Mouse (Mus musculus): Measurements from ENCODE around the gene Tbc1d2b.

Gene Tbc1d2b

DNA sequence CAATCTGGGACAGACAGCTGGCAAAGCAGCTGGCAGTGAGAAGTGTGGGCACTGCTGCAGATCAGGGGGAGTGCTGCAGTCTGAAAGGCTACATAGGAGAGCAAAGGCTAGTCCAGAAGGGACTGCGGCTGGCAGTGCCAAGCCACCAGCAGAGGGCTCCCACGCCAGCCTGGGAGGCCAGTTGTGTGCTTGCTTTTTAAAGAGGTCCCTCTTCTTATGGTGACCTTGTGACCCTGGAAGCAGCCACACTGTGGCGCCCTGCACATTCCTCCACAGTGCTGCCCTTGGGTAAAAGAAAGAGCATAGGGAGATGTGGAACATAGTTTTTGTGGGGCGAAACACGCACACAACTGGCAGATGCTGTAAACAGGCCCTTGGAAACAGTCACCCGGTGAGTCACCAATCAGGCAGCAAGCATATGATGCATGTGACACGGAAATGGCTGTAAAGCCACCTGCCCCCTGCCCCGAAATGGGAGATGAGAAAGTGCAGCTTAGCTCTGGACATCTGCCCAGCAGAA is 66.1 kb downstream of the Tbc1d2b start:
- DNase-seq (ENCODE audit: low read depth, low spot score) = peak; percentile 37

DNA sequence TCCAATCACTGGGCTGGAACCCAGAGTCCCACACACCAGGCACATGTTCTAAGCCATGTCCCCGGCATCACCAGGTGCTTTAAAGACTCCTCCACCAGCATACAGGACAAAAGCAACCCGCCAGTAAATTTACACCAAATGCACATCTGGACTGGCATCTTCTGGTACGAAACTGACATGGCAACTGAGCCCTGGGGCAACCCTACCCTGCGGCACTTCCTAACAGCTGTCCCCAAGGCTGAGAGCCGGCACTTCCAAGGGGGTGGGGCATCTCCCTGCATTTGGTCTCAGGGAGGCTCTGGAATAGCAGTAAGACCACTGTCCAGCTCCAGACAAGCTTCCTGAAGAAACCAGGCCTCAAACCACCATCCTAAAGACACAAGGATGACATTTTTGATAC is 67.4 kb downstream of the Tbc1d2b start:
- DNase-seq (ENCODE audit: low read depth, low spot score) = no peak

DNA sequence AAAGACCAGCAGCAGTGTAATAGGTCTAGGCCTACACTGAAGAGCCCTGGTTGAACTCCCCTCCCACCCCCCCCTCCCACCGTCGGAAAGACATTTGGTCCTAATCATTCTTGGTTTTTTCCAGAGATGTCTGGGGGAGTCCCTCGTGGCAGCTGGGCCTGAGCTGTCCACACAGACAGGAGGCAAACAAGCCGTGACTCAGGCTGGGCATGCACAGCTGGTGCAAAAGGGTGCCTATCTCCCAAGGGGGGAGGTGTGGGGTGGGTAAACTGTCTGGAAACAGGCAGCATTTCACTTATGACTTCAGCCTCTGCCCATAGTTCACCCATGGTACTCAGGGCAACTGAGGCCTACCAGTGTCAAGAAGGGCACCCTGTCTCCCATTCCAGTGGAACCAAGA is 69.1 kb downstream of the Tbc1d2b start:
- DNase-seq (ENCODE audit: low read depth, low spot score) = no peak

DNA sequence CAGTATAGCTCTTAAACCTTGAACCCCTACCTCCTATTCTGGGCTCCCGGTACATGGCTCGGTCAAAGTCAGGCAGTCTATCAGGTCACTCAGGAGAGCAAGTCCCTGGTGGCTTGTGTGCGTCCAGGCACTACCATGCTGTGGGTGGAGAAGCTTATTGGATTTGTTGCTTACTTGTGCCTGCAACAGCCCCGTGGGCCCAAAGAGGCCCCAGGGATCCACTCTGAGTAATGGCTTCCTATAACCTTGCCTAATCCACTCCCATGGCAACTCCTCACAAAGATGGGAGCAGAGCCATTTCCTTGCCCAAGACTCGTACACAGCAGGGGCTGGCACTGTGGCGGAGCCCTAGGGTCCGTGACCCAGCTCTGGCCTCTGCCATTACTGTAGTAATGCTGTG is 69.5 kb downstream of the Tbc1d2b start:
- DNase-seq (ENCODE audit: low read depth, low spot score) = no peak

DNA sequence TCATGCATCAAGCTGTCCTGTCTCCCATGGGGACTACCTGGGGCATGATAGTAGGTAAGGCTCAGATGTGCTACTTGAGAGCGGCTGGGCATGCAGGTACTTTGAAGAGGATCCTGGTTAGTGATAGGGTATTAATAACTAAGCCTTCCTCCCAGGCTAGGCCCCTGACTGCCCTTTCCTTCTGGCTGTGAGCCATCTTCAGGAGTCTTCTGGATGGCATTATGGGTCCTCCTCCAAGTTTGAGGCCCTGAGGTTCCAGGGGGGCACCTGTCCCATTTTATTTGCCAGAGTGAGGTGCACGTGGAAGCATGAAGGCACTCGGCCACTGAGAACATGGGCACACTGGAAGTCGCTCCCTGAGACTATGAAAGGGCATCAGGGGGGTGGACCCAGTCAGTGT is 70.1 kb downstream of the Tbc1d2b start:
- DNase-seq (ENCODE audit: low read depth, low spot score) = no peak

DNA sequence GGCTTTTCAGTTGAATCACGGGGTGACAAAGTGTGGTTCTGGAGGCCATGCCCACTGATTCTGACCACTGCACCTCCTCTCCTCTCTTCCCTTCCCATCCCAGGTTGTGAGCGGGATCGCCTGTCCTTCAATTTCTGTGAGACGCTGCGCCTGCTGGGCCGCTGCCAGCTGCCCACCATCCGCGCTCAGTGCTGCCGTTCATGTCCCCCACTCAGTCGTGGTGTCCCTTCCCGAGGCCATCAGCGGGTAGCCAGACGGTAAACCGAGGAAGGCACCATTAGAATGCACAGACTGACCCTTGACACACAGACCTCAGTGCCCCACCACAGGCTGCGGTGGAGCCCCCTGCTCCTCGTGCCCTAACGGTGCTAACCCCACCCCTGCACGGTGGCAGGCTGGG is 71.0 kb downstream of the Tbc1d2b start:
- no peak for DNase-seq (ENCODE audit: low read depth, low spot score)

DNA sequence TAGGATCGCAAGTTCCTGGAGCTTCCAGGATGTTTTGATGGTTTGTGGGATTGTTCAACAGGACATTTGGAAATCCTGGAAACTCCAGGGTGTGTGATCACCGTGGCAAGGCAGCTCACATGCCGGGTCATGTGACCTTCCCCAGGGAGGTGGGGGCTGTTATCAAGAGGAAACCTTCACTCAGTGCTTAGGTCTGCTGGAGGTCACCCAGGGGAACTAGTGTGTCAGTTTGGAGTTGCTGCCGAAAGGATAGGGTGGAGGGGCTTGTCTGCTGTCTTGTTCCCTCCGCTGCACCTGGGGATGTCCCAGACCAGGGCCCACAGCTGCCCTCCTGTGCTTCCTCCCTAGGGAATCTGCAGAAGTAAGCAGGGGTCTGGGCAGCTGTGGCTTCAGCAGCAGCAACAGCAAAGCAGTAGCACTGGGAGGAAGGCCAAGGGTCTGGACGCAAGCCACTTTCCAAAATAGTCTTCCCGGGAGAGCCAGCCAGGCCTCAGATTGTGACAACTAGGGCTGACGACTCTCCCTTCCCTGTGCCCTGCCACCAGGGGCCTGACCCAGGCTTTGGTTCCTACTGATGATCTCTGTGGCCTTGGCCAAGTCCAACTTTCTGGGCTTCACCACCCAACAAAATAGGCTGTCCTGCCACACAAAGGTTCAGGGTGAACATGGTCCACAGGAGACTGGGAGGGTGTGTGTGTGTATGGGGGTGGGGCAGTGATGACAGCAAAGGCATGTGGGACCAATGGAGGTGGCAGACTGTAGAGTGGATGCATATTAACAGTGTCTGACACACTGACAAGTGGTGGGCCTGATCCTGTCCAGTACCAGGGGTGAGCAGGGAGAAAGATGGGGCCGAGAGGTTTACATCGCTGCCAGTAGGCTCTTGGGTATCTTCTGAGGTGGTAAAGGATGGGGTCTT is 71.8 kb downstream of the Tbc1d2b start:
- DNase-seq (ENCODE audit: low read depth, low spot score) = no peak

DNA sequence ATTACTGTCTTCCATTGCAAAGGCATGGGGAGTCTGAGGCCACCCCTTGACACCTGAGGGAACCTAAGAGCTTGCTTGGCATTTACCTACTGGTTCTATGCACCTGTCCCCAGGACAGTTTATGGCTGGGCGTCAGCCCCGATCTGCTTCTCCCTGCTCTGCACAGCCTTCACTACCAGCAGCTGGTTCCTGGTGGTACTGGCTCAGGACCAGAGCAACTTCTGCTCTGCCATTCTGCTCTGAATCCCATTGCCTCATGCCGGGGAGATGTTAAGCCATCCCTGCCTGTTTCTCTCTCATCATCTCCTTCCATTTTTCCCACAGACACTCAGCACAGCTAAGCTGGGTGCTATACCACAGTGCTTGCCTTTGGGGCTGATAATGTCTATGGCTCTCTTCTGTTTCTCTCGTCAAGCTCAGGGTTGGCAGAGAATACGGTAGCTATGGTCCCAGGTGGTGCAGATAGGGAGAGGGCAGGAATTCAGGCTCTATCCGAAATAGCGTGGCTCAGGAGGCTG is 72.7 kb downstream of the Tbc1d2b start:
- DNase-seq (ENCODE audit: low read depth, low spot score) = no peak

DNA sequence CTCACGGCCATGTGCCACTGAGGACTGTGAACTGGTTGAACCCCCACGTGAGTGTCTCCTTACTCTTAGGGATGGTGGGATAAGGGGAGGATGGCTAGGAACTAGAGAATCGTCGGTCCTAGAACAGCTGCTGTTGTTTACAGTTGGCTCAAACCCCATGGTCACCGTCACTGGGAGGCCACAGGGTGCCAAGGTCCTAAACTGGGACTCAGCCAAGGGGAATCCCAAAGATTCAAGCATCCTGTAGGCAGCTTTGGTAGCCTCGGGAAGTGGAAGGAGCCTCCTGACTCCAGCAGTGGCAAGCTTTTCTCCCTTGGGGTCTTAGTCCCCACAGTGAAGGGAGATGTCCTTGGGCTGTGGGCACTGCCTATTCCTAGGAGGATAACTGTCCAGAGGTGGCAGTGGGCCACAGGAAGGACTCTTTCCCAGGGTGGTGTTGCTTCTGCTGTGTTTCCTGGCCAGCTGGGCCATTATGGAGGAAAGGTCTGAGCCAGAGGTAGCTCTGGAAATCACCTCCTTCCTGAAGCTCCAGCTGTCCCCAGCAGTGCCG is 73.4 kb downstream of the Tbc1d2b start:
- DNase-seq (ENCODE audit: low read depth, low spot score) = no peak

DNA sequence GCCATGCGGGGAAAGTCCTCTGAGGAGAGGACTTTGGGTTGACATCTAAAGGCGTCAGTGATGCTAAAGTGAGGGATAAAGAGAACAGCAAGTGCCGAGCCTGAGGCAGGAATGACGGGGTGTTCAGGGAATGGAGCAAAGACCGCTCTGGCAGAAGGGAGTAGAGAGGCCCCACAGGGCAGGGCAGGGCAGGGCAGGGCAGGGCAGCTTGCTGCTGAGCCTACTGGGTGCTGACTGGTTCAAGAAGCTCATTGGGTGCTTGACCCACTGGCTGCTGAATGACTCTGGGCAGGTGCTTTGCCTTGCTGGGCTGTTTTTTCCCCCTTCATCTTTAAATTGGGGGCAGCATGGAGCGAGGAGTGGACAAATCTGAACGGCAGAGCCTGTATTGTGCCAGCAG is 74.3 kb downstream of the Tbc1d2b start:
- no peak for DNase-seq (ENCODE audit: low read depth, low spot score)

DNA sequence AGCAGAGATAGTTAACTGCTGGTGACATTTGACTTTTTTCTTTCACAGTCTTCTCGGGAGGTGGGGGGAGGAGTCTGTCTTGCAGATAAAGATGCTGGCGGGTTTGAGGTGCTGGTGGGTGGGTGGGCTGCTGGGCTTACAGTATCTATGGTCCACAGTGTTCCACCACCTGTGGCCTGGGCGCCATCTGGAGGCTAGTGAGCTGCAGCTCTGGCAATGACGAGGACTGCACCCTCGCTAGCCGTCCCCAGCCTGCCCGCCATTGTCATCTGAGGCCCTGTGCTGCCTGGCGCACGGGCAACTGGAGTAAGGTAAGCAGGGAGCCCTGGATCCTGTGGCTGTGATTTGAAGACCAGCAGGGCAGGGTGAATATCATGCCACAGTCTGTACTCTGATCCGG is 75.6 kb downstream of the Tbc1d2b start:
- DNase-seq (ENCODE audit: low read depth, low spot score) = peak; percentile 24

DNA sequence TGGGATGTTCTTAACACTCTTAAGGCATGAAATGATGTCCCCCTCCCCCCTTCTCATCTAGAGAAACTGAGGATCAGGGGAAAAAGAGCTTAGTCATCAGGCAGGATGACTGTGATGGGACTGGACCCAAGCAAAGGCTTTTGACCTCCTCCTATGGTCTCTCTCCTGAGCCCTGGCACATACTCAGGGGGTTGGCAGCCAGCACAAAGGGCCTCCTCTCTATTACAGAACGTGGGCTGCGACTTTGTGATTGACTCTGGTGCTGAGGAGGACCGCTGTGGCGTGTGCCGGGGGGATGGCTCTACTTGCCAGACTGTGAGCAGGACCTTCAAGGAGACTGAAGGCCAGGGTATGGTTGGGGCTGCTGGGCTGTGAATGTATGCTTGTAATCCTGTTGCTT is 81.2 kb downstream of the Tbc1d2b start:
- no peak for DNase-seq (ENCODE audit: low read depth, low spot score)

DNA sequence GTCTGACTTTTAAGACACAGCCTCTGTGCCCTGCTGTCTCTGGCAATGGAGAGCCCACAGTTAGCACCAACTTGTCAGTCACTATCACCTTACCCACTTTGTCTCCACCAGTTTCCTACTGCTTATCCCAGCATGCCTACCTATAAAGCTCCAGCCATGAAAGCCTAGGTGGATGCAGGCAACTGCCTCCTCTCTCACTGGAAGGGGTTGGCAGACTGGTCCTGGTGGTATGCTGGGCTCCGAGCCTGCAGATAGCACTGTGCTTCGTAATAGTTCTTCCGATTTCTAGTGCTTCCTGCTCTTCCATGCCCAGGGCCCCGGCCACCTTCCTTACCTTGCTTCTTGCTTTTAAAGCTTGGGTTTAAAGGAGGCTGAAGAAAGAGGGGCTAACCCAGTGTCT is 81.7 kb downstream of the Tbc1d2b start:
- no peak for DNase-seq (ENCODE audit: low read depth, low spot score)

DNA sequence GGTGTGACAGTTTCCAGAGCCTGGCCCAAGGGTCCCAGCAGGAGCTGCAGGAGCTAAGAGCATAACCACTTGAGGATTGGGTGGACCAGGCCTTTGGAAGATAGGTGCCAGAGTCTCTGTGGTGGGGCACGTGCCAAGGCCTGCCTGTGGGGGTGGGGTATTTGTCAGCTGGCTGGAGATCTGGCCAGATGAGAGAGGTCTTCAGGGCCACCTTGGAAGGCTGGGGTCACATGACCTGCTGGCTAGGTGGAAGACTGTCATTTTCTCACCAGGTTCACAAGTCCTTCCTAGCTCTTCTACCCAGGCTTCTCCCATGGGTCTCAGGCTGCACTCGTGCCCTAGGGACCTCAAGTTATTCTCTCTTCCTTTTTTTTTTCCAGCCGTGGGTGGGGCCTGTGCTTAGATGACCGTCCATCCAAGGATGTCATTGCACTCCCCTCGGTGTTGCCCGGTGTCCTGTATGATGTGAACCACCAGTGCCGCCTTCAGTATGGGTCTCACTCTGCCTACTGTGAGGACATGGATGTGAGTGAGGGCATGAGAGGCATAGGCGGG is 85.2 kb downstream of the Tbc1d2b start:
- no peak for DNase-seq (ENCODE audit: low read depth, low spot score)

DNA sequence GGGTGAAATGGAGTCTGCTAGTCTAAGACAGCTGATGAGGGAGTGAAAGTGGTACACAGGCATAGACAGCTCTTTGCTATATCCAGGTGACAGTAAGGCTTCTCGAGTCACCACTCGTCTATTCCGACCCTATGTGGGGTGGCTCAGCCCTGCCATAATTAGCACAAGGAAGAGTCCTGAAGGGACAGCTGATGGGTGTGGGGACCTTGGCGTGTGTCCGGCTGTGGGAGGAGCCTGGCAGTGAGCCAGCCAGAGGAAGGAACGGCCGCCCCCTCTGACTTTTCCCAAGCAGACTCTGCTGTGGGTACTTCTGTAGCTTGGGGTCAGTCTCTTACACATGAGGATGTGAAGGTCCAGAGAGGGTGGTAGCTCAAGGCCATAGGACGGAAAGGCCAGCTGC is 86.5 kb downstream of the Tbc1d2b start:
- no peak for DNase-seq (ENCODE audit: low read depth, low spot score)

DNA sequence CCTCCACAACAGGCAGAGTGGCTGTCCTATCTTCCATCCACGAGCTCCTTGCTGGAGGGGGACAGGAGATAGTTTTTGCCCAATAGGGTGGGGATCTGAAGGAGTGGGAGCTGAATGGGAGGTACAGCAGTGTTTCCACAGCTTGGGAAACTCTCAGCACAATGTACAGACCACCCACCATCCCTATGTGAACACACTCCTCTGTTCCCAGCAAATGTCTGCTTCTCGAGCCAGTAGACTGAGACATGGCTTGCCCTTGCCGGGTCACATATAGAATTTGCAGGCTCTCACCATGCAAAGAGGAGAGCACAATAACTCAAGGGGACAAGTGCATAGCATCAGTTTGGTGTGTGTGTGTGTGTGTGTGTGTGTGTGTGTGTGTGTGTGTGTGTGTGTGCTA is 87.1 kb downstream of the Tbc1d2b start:
- no peak for DNase-seq (ENCODE audit: low read depth, low spot score)

DNA sequence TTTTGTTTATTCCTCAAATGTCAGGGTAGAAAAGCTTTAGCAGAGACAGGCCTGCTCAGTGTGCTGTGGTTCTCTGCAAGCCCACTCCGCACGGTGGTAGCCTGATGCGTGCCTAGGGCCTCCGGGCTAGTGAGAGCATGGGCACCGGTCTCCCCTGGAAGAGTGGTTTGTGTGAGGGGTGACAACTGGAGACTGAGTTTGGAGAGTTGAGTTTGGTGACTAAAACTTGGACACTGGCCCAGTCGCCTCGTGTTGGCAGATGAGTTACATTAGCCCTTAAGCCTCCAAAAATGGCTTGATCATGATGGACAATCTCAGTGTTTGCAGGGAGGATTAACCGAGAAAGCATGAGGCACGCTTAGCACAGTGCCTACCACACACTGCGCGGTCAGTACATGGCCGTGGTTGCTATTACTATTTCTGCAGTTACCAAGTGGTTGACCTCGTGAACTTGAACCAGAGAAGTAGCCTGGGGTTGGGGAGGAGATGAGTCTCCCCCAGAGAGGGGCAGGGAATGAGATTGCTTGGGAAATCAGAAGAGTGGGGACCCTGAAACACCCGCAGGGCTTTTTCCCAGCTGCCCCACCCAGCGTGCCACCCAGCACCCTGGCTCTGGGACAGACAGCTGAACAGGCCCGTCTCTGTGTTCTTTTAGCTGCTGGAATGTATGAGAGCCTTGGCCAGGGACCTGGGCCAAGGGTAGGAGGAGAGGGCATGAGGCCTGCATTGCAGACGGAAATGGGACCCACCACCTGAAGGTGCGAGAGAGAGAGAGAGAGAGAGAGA is 87.8 kb downstream of the Tbc1d2b start:
- DNase-seq (ENCODE audit: low read depth, low spot score) = no peak

DNA sequence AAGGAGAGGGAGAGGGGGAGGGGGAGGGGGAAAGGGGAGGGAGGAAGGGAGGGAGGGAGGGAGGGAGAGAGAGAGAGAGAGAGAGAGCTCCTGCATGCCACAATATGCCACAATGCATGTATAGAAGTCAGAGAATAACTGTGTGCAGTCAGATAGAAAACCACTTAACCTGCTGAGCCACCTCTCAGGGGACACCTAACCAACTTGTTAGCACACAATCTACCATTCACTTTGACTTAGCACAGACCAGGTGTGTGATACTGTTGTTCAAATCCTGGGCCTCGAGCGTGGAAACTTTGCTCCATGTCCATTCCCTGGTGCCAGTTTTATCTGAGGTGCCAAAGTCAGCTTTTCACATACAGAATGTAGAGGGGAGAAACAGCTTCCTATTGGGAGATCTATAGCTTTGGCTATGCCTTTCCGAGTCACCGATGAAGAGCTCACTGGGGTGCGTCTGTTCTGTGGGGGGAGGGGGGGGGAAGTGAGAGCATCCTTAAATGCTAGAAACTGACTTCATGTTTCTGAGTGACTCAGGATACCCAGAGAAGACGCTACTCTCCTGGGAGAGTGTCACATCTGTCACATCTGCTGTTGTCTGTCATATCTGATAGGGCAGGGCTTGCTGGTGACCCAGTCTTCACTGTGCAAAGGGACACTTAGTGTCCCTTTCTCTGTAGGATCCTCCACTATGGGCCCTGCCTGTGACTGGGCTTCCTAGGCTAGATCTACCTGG is 88.8 kb downstream of the Tbc1d2b start:
- DNase-seq (ENCODE audit: low read depth, low spot score) = no peak

DNA sequence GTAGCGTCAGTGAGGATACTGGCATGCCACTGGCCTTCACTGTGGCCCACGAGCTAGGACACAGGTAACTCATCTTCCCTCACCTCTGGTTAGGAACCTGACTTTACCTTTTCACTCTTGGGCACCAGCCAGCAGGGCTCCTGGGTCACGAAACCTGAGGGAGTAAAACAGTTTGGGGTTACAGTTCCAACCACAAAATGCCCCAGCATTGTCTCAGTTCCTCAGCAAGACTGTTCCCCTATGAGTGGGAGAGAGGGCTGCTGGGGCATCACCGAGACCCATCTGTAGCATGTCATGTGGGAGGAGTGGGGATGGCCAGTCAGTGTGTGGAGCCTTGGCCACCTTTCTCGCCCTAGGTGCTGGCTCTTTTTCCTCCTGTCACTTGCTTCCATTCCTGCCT is 91.2 kb downstream of the Tbc1d2b start:
- no peak for DNase-seq (ENCODE audit: low read depth, low spot score)

DNA sequence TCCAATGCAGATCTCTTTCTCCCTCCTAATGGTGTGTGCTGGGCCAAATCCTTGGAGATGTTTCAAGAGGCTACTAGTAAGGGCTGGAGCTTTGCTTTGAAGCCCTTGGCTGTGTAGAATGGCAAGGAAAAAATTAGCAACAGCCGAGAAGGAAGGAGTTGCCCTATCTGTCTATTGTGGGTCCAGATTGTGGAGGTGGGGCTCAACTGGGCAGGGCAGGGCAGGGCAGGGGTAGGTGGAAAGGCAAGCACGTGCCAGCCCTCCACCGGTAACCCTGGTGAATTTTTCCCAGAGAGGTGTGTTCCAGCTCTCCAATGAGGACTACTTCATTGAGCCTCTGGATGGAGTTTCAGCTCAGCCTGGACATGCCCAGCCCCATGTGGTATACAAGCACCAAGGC is 97.3 kb downstream of the Tbc1d2b start:
- DNase-seq (ENCODE audit: low read depth, low spot score) = no peak

Data from ES-CJ7 (cell line).